Mouse (Mus musculus) heart, adult 2 months (tissue): ENCODE measurements around the gene Fosl2. TPM values are rescaled to one million over a fixed set of nuclear protein-coding genes. Genes with fewer than 3 reads are reported as not detected.
A peak's percentile ranks its signal among the peaks of the same experiment; 100 is the strongest.

Source experiments
- DNase-seq, 2 experiments: peaks; one replicate each; pipeline ENCODE4 v3.0.0; 2021
- H3K27ac ChIP-seq: fragments of 200-600 bp; 2 replicates; pipeline ENCODE4 v1.8.1; 2022
- H3K27me3 ChIP-seq: fragments of 200-500 bp; 2 replicates; pipeline ENCODE4 v1.6.1; 2012; ENCODE audit warnings: mild to moderate bottlenecking, low read length, inconsistent platforms, mixed read lengths; ENCODE audit not compliant: control insufficient read depth, insufficient read depth
- H3K36me3 ChIP-seq: fragments of 200-500 bp; 2 replicates; pipeline ENCODE4 v1.6.1; 2012; ENCODE audit warnings: low read length, inconsistent platforms; ENCODE audit not compliant: control insufficient read depth, insufficient read depth
- H3K4me1 ChIP-seq: fragments of 200-500 bp; 2 replicates; pipeline ENCODE4 v1.6.1; 2011; ENCODE audit warnings: low read length; ENCODE audit not compliant: control insufficient read depth, insufficient read depth
- H3K4me3 ChIP-seq: fragments of 200-600 bp; 2 replicates; pipeline ENCODE4 v1.8.1; 2022
- H3K79me2 ChIP-seq: fragments of 200-500 bp; replicated peaks from 2 replicates; pipeline ENCODE4 v1.6.1; 2012; ENCODE audit warnings: mild to moderate bottlenecking, inconsistent platforms, low read length, moderate library complexity, mixed read lengths; ENCODE audit not compliant: control insufficient read depth, insufficient read depth
- H3K9ac ChIP-seq: fragments of 200-500 bp; 2 replicates; pipeline ENCODE4 v1.6.1; 2012; ENCODE audit warnings: low read depth, mild to moderate bottlenecking, control low read depth, inconsistent platforms, low read length, mixed read lengths
- CTCF ChIP-seq: fragments of 200-600 bp; IDR thresholded peaks from 2 replicates; pipeline ENCODE4 v1.8.1; 2022; ENCODE audit warnings: antibody characterized with exemption, mild to moderate bottlenecking, moderate library complexity
- EP300 ChIP-seq: fragments of 200-500 bp; IDR thresholded peaks from 2 replicates; pipeline ENCODE4 v1.6.1; 2011; ENCODE audit warnings: low read depth, low read length, control low read depth; ENCODE audit not compliant: insufficient read depth
- POLR2A ChIP-seq: fragments of 200-500 bp; IDR thresholded peaks from 2 replicates; pipeline ENCODE4 v1.6.1; 2011; ENCODE audit warnings: mild to moderate bottlenecking, low read depth, low read length, control low read depth; ENCODE audit not compliant: insufficient read depth
- WGBS: fragments of 180-500 bp; shearing (Covaris S2); methylation state at CpG from one replicate; pipeline ENCODE4 v1.1.7; 2018; 5-methylcytosine and 5-hydroxymethylcytosine counted together
- intact Hi-C: fragments of 180-260 bp; cut with DNase I; formaldehyde crosslinking; loops from one replicate; pipeline ENCODE4 v1.15.1; 2025
- long read RNA-seq: library from polyadenylated mRNA; stranded (forward); transcript quantifications from one replicate; pipeline ENCODE4 v2.0.0, GENCODE M21; 2021
- polyA plus RNA-seq: library from polyadenylated mRNA; depleted of rRNA; stranded (reverse); fragments of >200 nt; gene quantifications from 2 replicates; pipeline ENCODE4 v1.2.3, GENCODE M21; 2012; rRNA removed
- total RNA-seq, 2 experiments: library from RNA; stranded (reverse); gene quantifications; 2 replicates each; pipeline ENCODE4 v1.2.3; 2021

Gene Fosl2
- total RNA-seq (10 to 100 TPM; 21.2 to 26.6 TPM), polyA plus RNA-seq (10.2 and 11.9 TPM in 2 replicates)
- long read RNA-seq, partial matches to known transcripts: 0 of 1 reads
- long read RNA-seq, other reads (novel, unspliced or antisense): 1 of 1 reads

DNA sequence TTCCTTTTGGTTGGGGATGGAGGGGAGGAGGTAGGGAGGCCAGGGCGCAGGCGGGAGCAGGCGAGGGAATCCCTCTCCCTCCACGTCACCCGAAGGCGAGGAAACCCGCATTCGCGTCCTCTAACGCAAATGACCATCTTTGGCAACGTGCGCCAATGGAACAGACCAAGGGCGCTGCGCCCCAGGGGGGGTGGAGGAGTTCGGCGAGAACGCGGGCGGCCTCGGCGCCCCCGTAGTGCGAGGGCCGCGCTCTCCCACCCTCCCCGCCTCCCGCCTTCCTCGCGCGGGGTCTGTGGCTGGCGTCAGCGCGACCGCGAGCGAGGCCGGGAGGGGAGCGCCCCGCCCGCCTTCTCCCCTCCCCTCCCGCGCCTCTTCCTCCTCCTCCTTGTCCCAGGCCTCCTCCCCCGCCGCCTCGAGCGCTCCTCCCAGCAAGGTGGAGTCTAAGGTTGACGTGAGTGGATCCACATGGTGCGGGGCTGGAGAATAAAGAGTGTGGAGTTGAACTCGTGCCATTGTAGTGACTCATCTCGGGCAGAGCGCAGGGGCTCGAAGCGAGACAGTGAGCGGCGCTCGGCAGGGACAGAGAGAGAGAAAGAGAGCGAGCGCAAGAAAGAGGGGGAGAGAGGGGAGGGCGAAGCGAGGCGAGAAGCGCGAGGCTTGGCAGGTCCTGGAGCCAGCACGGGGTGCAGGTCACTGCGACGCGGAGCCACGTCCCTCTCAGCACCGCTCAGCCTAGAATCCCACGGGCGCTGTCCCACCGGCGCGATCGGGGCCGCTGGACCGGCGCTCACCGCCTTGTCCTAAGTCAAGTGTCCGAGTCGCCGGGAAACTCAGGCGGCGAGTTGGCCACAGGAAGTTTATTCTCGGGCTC, at the start of gene Fosl2:
Gene Fosl2, plus strand, starts transcription at position 466 of the 871 bp plus-strand sequence.
- Histone ChIP-seq H3K27me3 (no peaks in the 10 kb centered on the region), H3K27ac (peak within 1 kb of the TSS; percentile 99), H3K4me1 (peaks cover 5% of the 10 kb centered on the region), H3K36me3 (peaks cover 3% of the 10 kb centered on the region; the same call in 1 of the 2 replicates), H3K9ac (peak within 1 kb of the TSS; percentile 92), H3K79me2 (no peaks in the 10 kb centered on the region), H3K4me3 (peak within 1 kb of the TSS; percentile 96)
- DNase-seq: peak; percentile 94 to 97
- intact Hi-C loops: loop anchor here (1.0 to 5.0 kb wide), 4 partner anchors 62 to 523 kb away; partner anchors contain the start of genes Babam2 and Rbks
- WGBS: under 1% methylated on average over 77 of the region's 85 CpGs
- TF ChIP-seq EP300: peak; percentile 93
- no peak for TF ChIP-seq CTCF
- TF ChIP-seq POLR2A: peak; percentile 98

DNA sequence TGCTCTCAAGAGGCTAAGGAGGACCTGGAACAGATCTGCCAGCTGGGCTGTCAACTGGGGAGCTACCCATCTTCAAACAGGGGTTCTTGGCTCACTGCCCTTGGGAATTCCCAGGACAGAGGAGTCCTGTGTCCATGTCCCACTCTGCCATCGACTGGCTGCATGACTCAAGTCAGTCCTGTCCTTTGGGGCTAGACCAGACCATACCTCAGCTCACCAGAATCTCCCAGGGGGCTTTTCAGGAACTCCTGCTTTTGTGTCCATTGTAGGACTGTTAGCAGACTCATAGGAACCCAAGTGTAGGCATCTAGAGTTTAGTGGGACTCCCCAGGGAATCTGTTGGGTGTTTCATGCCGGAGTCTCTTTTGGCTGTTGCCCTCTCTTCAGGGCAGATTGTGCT, 49.6 kb upstream of the Fosl2 start:
- H3K9ac ChIP-seq: no peak overlapping the region
- intact Hi-C loops: no loop called here
- no peaks in the 10 kb centered on the region for H3K36me3 ChIP-seq
- H3K4me3 ChIP-seq: no peak overlapping the region
- 66% methylated on average over 2 of the region's 2 CpGs for WGBS
- TF ChIP-seq POLR2A: no peak
- TF ChIP-seq CTCF: no peak
- TF ChIP-seq EP300: no peak
- DNase-seq: no peak
- no peaks in the 10 kb centered on the region for H3K27me3 ChIP-seq
- no peak overlapping the region for H3K27ac ChIP-seq
- peaks cover 2% of the 10 kb centered on the region; the same call in 1 of the 2 replicates for H3K4me1 ChIP-seq
- H3K79me2 ChIP-seq: no peaks in the 10 kb centered on the region

DNA sequence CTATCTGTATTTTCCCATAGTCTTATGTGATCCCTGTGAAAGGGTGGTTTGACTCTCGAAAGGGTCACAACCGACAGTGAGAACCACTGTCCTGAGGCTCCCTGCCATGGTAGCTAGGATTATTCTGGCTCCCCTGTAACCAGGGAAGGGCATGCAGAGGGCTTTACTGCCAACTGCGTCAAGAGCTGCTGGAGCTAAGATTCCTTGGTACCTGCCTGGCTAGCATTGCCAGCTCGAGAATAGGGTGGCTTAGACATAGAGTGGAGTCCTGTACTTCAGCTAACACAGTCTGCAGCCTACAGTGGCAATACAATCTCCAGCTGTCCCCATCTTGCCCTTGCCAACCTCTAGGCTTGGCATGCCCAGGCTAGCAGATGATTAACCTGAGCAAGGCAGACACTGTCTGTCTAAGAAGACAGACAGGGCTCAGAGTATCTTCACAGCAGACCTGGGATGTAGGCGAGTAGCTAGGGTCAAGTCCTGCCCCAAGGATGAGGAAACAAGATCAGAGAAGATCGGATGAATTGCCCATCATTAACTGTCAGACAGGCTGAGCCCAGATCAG, 49.0 kb upstream of the Fosl2 start:
- no peaks in the 10 kb centered on the region for H3K4me1 ChIP-seq
- no peak for DNase-seq
- no peaks in the 10 kb centered on the region for H3K36me3 ChIP-seq
- intact Hi-C loops: no loop called here
- H3K9ac ChIP-seq: no peak overlapping the region
- no peak for TF ChIP-seq EP300
- TF ChIP-seq POLR2A: no peak
- no peak for TF ChIP-seq CTCF
- no peaks in the 10 kb centered on the region for H3K27me3 ChIP-seq
- no peak overlapping the region for H3K4me3 ChIP-seq
- H3K79me2 ChIP-seq: no peaks in the 10 kb centered on the region
- 77% methylated on average over 6 of the region's 6 CpGs for WGBS
- H3K27ac ChIP-seq: no peak overlapping the region

DNA sequence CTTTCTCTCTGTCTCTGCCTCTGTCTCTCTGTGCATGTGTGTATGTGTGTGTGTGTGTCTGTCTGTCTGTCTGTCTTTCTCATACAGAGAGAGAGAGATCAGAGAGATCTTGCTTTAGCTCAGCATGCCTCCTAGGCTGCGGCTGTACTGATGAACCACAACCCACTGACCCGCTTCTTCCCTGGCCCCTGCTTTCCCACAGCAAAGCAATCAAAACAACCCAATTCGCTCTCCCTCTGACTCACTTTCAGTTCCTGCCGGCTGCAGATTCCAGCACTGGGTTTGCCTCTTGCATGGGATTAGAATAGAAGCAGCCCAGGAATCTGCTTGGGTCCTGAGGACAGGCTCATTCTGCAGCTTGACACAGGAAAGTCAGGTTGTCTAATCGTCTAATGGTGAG, 46.1 kb upstream of the Fosl2 start:
- no peak for DNase-seq
- Histone ChIP-seq H3K27ac (no peak overlapping the region), H3K27me3 (no peaks in the 10 kb centered on the region), H3K79me2 (no peaks in the 10 kb centered on the region), H3K4me1 (no peaks in the 10 kb centered on the region), H3K36me3 (no peaks in the 10 kb centered on the region), H3K9ac (no peak overlapping the region), H3K4me3 (no peak overlapping the region)
- WGBS: 21% methylated on average over 5 of the region's 5 CpGs
- intact Hi-C loops: no loop called here
- no peak for TF ChIP-seq POLR2A

DNA sequence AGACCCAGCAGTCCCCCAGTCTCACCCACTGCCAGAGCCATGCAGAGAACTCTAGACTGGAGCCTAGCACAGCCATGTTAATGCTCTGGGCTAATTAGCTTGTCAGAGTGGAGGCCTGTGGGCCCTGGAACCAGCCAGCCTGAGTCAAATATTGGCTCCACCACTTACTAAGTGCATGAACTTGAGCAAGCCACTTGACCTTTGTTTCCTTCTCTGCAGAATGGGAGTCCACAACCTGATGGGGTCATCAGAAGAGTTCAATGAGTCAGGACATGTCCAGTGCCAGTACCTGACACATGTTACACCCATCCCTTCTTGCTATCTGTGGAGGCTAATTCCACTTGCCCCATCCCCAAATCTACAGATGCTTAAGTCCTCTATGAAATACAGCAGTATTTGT, 43.3 kb upstream of the Fosl2 start:
- no peaks in the 10 kb centered on the region for H3K79me2 ChIP-seq
- no peak overlapping the region for H3K27ac ChIP-seq
- H3K9ac ChIP-seq: no peak overlapping the region
- H3K4me1 ChIP-seq: no peaks in the 10 kb centered on the region
- DNase-seq: no peak
- no peaks in the 10 kb centered on the region for H3K27me3 ChIP-seq
- no peaks in the 10 kb centered on the region for H3K36me3 ChIP-seq
- intact Hi-C loops: no loop called here
- no peak overlapping the region for H3K4me3 ChIP-seq
- TF ChIP-seq EP300: no peak
- TF ChIP-seq CTCF: no peak
- TF ChIP-seq POLR2A: no peak

DNA sequence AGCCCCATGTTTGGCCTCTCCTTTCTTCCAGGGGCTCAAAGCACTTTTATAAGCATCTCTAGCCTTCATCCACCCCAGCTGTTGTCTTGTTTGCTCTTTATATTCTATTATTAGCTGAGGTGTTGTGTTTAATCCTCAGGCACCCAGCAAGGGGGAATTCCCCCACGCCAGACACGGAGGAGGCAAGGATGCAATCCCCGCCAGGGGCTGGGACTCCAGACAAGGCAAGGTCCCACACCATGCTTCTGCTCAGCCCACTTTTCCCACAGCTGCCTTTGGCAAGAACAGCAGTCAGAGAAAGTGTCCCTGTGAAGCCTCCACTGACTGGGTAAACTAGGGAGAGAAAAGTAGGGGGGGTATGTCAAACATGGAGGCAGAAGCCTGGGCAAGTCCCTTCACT, 36.9 kb upstream of the Fosl2 start:
- Histone ChIP-seq H3K9ac (no peak overlapping the region), H3K4me3 (no peak overlapping the region), H3K36me3 (no peaks in the 10 kb centered on the region), H3K27ac (no peak overlapping the region), H3K27me3 (no peaks in the 10 kb centered on the region), H3K79me2 (no peaks in the 10 kb centered on the region), H3K4me1 (peaks cover 8% of the 10 kb centered on the region)
- 61% methylated on average over 3 of the region's 3 CpGs for WGBS
- TF ChIP-seq POLR2A (no peak), EP300 (no peak)
- intact Hi-C loops: no loop called here
- no peak for DNase-seq
